Mouse (Mus musculus) embryonic facial prominence, embryonic 14.5 days (tissue): ENCODE measurements around the gene Tmem184b. TPM values are rescaled to one million over a fixed set of nuclear protein-coding genes. Genes with fewer than 3 reads are reported as not detected.
A peak's percentile ranks its signal among the peaks of the same experiment; 100 is the strongest.

ENCODE experiments used
- ATAC-seq: fragments of 200-750 bp; cut with Nextera tagmentation; 2 replicates; pipeline ENCODE4 v1.8.0; 2017; ENCODE audit warnings: low read depth, moderate number of reproducible peaks, moderate TSS enrichment
- DNase-seq: peaks from one replicate; pipeline ENCODE4 v3.0.0-alpha.2; 2015; ENCODE audit warnings: low spot score
- H3K27ac ChIP-seq: fragments of 300-500 bp; sonication (generic); replicated peaks from 2 replicates; pipeline ENCODE4 v1.5.1; 2014; ENCODE audit warnings: low read depth, mild to moderate bottlenecking, low read length, moderate library complexity
- H3K27me3 ChIP-seq: fragments of 300-500 bp; sonication (generic); replicated peaks from 2 replicates; pipeline ENCODE4 v1.6.1; 2014; ENCODE audit warnings: low read length; ENCODE audit not compliant: control insufficient read depth, insufficient read depth
- H3K36me3 ChIP-seq: fragments of 300-500 bp; sonication (generic); 2 replicates; pipeline ENCODE4 v1.6.1; 2014; ENCODE audit warnings: low read length, mixed read lengths; ENCODE audit not compliant: control insufficient read depth, insufficient read depth
- H3K4me1 ChIP-seq: fragments of 300-500 bp; sonication (generic); 2 replicates; pipeline ENCODE4 v1.6.1; 2014; ENCODE audit warnings: antibody characterized with exemption, low read length; ENCODE audit not compliant: control insufficient read depth, insufficient read depth
- H3K4me2 ChIP-seq: fragments of 300-500 bp; sonication (generic); 2 replicates; pipeline ENCODE4 v1.6.1; 2014; ENCODE audit warnings: low read depth, mild to moderate bottlenecking, low read length, moderate library complexity, mixed read lengths
- H3K4me3 ChIP-seq: fragments of 300-500 bp; sonication (generic); 2 replicates; pipeline ENCODE4 v1.5.1; 2014; ENCODE audit warnings: low read depth, mild to moderate bottlenecking, low read length
- H3K9ac ChIP-seq: fragments of 300-500 bp; sonication (generic); 2 replicates; pipeline ENCODE4 v1.6.1; 2014; ENCODE audit warnings: low read depth, mild to moderate bottlenecking, low read length, moderate library complexity, mixed read lengths
- H3K9me3 ChIP-seq: fragments of 300-500 bp; sonication (generic); 2 replicates; pipeline ENCODE4 v1.6.1; 2016; ENCODE audit warnings: low read length; ENCODE audit not compliant: control insufficient read depth
- WGBS: fragments of 180-500 bp; shearing (Covaris S2); extraction: QIAGEN DNeasy Blood & Tissue Kit; methylation state at CpG from one replicate; pipeline ENCODE4 v1.1.7; 2014; 5-methylcytosine and 5-hydroxymethylcytosine counted together
- polyA plus RNA-seq: library from polyadenylated mRNA; unstranded; fragments of >200 nt; fragmentation: Nextera tagmentation; extraction: Ambion mirVana; gene quantifications from 2 replicates; pipeline ENCODE4 v1.2.1, GENCODE M21; 2014

The Tmem184b gene
- polyA plus RNA-seq, 1 experiment from 2014 or later = 77.6 TPM

- ATAC-seq (peak; percentile 75), DNase-seq (peak; percentile 52)
- H3K27ac ChIP-seq = no peak overlapping the region
These were observed 8.1 kb upstream of the Tmem184b start for GRCm38 (mm10) chr15:79411363-79412065.

DNA sequence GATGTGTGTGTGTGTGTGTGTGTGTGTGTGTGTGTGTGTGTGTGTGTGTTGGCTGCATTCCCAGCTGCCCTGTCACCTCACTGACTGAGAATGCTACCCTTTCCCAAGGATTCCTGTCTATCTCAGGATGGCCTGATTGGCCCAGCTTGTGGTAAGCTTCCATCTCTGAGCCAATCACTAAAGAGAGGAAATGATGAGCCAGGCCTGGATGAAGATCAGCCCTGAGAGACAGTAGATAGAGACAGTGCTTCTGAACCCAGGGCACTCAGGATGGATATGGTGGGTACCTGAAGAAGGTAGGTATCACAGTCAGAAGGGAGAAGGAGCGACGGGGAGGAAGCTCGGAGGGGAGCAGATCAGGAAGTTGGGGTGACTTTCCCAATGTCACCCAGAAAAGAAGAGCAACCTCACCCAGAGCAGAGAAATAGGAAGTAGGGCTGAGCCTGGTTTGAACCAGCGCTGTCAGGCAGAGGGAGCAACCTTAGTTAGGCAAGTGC lies 5.8 kb upstream of the Tmem184b start:
- Histone ChIP-seq H3K4me3 (no peak overlapping the region), H3K4me1 (peaks cover 2% of the 10 kb centered on the region), H3K27me3 (no peaks in the 10 kb centered on the region), H3K27ac (no peak overlapping the region), H3K4me2 (no peak overlapping the region), H3K36me3 (no peaks in the 10 kb centered on the region), H3K9me3 (no peaks in the 10 kb centered on the region), H3K9ac (no peak overlapping the region)
- DNase-seq (no peak), ATAC-seq (no peak)
- WGBS = 85% methylated on average over 4 of the region's 4 CpGs

More at GRCm38 (mm10) chr15:79411363-79412065, 8.1 kb upstream of the Tmem184b start:
- Histone ChIP-seq H3K9ac (no peak overlapping the region), H3K4me2 (no peak overlapping the region), H3K36me3 (peaks cover 3% of the 10 kb centered on the region; the same call in 1 of the 2 replicates), H3K4me3 (no peak overlapping the region), H3K27me3 (no peaks in the 10 kb centered on the region), H3K4me1 (no peaks in the 10 kb centered on the region), H3K9me3 (no peaks in the 10 kb centered on the region)
- WGBS = 43% methylated on average over 10 of the region's 10 CpGs

DNA sequence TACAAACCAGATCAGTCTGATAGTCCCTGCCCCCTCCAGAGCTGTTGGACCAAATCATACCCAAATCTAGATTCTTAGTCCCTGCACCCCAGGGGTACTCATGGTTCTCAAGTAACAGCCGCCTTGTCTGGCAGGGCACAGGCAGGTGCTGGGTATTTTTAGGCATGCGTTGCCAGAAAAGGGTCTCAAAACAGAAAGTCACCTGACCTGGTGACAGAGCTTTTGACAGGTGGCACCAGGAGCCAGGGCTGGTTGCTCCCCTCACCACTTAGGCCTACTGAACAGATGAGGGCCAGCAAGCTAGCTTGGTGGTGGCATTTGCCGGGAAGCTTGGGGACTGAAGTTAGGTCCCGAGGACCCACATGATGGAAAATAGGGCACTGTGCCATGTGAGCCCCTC lies 3.2 kb upstream of the Tmem184b start:
- Histone ChIP-seq H3K36me3 (no peaks in the 10 kb centered on the region), H3K9ac (no peak overlapping the region), H3K27ac (no peak overlapping the region), H3K9me3 (no peaks in the 10 kb centered on the region), H3K4me3 (no peak overlapping the region), H3K4me1 (peaks cover 11% of the 10 kb centered on the region), H3K4me2 (no peak overlapping the region), H3K27me3 (no peaks in the 10 kb centered on the region)
- ATAC-seq (no peak), DNase-seq (no peak)
- 72% methylated on average over 4 of the region's 4 CpGs for WGBS

DNA sequence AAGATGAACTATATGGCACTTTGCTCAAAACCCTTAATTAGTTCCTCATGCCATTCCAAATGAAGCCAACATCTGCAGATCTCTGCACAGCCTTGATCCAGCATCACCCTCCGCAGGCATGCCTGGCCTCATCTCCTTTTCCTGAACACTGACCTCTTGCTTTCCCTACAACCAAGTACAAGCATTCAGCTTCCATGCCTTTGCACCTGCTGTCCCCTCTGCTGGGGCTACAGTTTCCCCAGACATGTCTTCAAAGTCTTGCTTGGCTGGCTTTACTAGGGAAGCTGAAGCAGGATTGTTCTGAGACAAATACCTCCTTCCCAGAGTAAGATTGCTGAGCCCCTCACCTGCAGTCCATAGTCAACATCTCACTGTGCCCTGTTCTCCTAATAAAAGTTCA lies 908 bp upstream of the Tmem184b start:
- H3K9me3 ChIP-seq = no peaks in the 10 kb centered on the region
- H3K4me3 ChIP-seq = peak overlapping the region; percentile 88; the same call in 1 of the 2 replicates
- 38% methylated on average over 1 of the region's 1 CpGs for WGBS
- peak overlapping the region; percentile 82; the same call in 1 of the 2 replicates for H3K9ac ChIP-seq
- H3K4me1 ChIP-seq = peaks cover 26% of the 10 kb centered on the region
- ATAC-seq (no peak), DNase-seq (no peak)
- no peaks in the 10 kb centered on the region for H3K27me3 ChIP-seq
- no peak overlapping the region; the same call in 1 of the 2 replicates for H3K27ac ChIP-seq
- H3K4me2 ChIP-seq = peak overlapping the region; percentile 90
- H3K36me3 ChIP-seq = no peaks in the 10 kb centered on the region

GRCm38 (mm10) chr15:79403763-79404210 lies 418 bp upstream of the Tmem184b start:
- H3K4me3 ChIP-seq = peak overlapping the region; percentile 88
- H3K9ac ChIP-seq = peak overlapping the region; percentile 82
- peak; percentile 48 for DNase-seq
- peak overlapping the region; percentile 86 for H3K27ac ChIP-seq
- peak overlapping the region; percentile 90 for H3K4me2 ChIP-seq
- H3K36me3 ChIP-seq = no peaks in the 10 kb centered on the region
- H3K4me1 ChIP-seq = peaks cover 26% of the 10 kb centered on the region
- no peaks in the 10 kb centered on the region for H3K27me3 ChIP-seq
- ATAC-seq = no peak
- WGBS = 12% methylated on average over 9 of the region's 9 CpGs
- H3K9me3 ChIP-seq = no peaks in the 10 kb centered on the region

GRCm38 (mm10) chr15:79402176-79402575 lies 1.2 kb downstream of the Tmem184b start:
- no peaks in the 10 kb centered on the region for H3K27me3 ChIP-seq
- 0 out of 2 replicates have a peak, but pooled peaks cover 5% of the 10 kb centered on the region for H3K36me3 ChIP-seq
- peak overlapping the region; percentile 88 for H3K4me3 ChIP-seq
- no peaks in the 10 kb centered on the region for H3K9me3 ChIP-seq
- DNase-seq (peak; percentile 52), ATAC-seq (no peak)
- peak overlapping the region; percentile 90 for H3K4me2 ChIP-seq
- WGBS = 11% methylated on average over 5 of the region's 5 CpGs
- peak overlapping the region; percentile 86; the same call in 1 of the 2 replicates for H3K27ac ChIP-seq
- H3K4me1 ChIP-seq = peaks cover 26% of the 10 kb centered on the region
- peak overlapping the region; percentile 82 for H3K9ac ChIP-seq

- DNase-seq = no peak
These were observed 2.4 kb downstream of the Tmem184b start for GRCm38 (mm10) chr15:79400975-79401365.

GRCm38 (mm10) chr15:79400134-79400974 lies 3.0 kb downstream of the Tmem184b start:
- WGBS = 44% methylated on average over 6 of the region's 6 CpGs
- H3K27ac ChIP-seq = 0 out of 2 replicates have a peak overlapping the region, but pooled peaks have one; percentile 7
- H3K27me3 ChIP-seq = no peaks in the 10 kb centered on the region
- H3K36me3 ChIP-seq = 0 out of 2 replicates have a peak, but pooled peaks cover 5% of the 10 kb centered on the region
- no peak overlapping the region for H3K4me3 ChIP-seq
- no peaks in the 10 kb centered on the region for H3K9me3 ChIP-seq
- peak overlapping the region; percentile 90 for H3K4me2 ChIP-seq
- ATAC-seq (no peak), DNase-seq (no peak)
- H3K4me1 ChIP-seq = peaks cover 26% of the 10 kb centered on the region
- H3K9ac ChIP-seq = peak overlapping the region; percentile 41; the same call in 1 of the 2 replicates

More at GRCm38 (mm10) chr15:79400975-79401365, 2.4 kb downstream of the Tmem184b start:
- Histone ChIP-seq H3K36me3 (0 out of 2 replicates have a peak, but pooled peaks cover 5% of the 10 kb centered on the region), H3K4me1 (peaks cover 26% of the 10 kb centered on the region), H3K9me3 (no peaks in the 10 kb centered on the region), H3K4me2 (peak overlapping the region; percentile 90), H3K4me3 (no peak overlapping the region), H3K9ac (peak overlapping the region; percentile 41), H3K27ac (peak overlapping the region; percentile 7; the same call in 1 of the 2 replicates), H3K27me3 (no peaks in the 10 kb centered on the region)
- 40% methylated on average over 5 of the region's 7 CpGs for WGBS
- no peak for ATAC-seq
